Mouse (Mus musculus) small intestine, adult 10 weeks (tissue): ENCODE data around the gene 6030408B16Rik. TPM values are rescaled to one million over a fixed set of nuclear protein-coding genes. Genes with fewer than 3 reads are reported as not detected.

Experiments
- polyA plus RNA-seq: library from polyadenylated mRNA; stranded (reverse); fragments of 350-450 nt; fragmentation: Illumina TruSeq; extraction: RNeasy Lipid Tissue Mini Kit (QIAGEN cat#74804); gene quantifications from one replicate; pipeline ENCODE4 v1.2.3, GENCODE M21; 2014; ENCODE audit warnings: low replicate concordance

The 6030408B16Rik gene
- not detected for polyA plus RNA-seq

DNA sequence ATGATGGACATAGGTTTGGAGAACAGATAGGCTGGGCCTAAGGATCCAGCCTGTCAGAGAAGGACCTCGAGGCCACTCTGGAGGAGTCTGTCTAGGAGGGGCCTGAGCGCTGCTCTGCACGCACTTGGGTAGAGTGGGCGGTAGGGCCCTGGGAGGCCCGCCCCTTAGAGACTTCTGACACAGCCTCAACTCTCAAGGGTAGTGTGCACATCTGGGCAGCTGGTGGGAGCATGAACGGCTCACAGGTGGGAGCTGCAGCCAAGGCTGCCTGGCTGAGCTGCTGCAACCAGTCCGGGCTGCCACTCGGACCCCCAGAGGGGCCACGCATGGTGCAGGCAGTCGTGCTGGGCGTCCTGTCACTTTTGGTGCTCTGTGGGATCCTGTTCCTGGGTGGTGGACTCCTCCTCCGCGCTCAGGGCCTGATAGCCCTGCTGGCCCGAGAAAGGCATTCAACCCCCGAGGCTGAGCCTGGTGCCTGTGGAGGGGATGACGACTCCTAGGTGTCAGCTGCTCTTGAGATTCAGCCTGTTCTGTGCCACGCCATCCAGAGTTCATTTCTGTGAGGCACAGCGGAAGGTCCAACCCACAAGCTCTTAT, at the start of gene 6030408B16Rik:
TSS of gene 6030408B16Rik (plus strand) at position 188 of the 597 bp plus-strand sequence.

DNA sequence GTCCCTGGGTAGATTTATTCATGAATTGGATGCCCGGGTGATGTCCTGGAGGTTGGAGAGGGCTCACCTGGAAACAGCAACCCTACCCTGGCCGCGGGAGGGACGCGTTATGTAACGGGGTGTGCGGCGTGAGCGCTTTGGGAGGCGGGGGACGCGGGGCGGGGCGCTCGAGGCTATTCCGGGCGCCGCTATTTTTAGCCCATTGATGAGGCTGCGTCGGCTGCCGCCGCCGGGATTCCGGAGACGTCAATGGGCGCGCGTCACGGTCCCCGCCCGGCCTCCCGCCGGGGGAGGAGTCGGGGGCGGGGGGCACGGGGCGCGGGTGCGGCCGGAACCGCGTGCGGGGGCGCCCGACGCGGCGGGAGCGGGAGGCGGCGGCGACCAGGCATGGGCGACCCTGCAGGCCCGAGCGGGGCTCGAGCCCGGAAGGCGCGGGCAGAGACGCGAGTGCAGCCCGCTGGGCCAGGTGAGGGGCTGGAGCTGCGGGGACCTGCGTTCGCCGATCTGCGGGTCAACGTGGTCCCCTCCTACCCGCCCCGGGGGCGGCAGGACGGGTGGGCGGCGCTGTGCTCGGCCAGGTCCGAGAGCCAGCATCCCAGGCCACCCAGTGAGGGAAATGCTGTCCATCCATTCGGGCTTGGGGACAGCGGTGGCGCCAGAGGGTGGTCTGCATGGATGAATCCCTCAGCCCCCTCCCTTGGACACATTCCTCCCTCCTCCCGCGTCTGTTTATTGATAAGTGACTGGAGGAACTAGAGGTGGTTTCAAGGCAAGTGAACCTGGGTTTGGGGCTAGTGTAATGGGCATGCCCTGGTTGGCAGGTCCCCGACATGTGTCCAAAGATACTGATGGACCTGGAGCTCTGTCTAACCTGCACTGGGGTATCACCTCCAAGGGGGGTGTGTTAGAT, 38.9 kb upstream of the 6030408B16Rik start, which contains the start of gene Nr4a1:
TSS of gene Nr4a1 (plus strand) at position 384 of the 910 bp plus-strand sequence.

DNA sequence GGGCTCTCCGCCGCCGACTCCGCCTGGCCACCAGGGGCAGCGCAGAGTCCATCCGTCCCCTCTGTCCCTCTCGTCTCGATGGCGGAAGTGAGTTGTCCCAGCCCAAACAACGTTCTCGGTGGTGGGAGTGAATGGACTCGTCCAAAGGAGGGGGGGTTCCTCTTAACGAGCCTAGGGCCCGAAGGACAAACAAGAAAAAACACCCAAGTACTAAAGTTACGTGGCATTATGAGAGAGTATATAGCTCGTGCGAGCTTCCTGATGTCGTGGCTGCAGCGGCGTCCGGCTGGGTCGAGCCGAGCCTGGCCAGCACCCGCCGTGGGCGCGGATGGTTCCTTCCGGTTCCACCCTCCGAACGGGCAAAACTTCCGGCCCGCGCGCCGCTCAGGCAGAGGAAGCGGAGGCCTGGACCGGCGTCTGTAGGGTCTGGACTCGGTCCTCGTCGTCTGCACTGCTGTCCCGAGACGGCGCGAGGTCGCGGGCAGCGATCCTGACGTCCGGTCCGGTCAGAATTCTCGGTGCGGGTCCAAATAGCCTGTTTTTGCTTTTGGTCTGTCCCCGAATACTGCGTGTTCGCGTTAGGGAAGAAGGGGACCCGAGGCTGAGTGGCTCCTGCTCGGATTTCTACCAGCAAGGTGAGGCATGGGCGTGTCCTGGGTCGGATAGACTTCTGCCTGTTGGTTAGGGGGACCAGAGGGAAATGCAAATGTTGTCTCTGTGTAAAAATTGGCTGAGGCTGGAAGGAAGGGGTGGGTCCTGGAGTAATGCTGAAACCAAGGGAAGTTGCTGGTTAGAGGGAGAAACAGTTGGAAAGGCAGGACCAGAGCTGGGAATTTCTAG, 8.9 kb upstream of the 6030408B16Rik start, which contains the start of gene Atg101:
TSS of gene Atg101 (plus strand) at position 362 of the 840 bp plus-strand sequence.

Other genes with a start within 250 kb of the 6030408B16Rik start
- not detected for gene Gm47841, start 245.8 kb upstream of the 6030408B16Rik start, polyA plus RNA-seq
- gene Fignl2, start 214.6 kb upstream of the 6030408B16Rik start, polyA plus RNA-seq, result 0.30 TPM
- not detected for gene Ankrd33, start 177.5 kb upstream of the 6030408B16Rik start, polyA plus RNA-seq
- gene Acvrl1, start 164.7 kb upstream of the 6030408B16Rik start, polyA plus RNA-seq, result 0.59 TPM
- 17.5 TPM for gene Acvr1b, start 119.1 kb upstream of the 6030408B16Rik start, polyA plus RNA-seq
- gene Grasp, start 69.0 kb upstream of the 6030408B16Rik start, polyA plus RNA-seq, result not detected
- 1.6 TPM for gene Nr4a1, start 38.9 kb upstream of the 6030408B16Rik start, polyA plus RNA-seq
- not detected for gene Atg101, start 8.9 kb upstream of the 6030408B16Rik start, polyA plus RNA-seq
- gene Krt80, start 77.0 kb downstream of the 6030408B16Rik start, polyA plus RNA-seq, result not detected
- gene Krt7, start 117.8 kb downstream of the 6030408B16Rik start, polyA plus RNA-seq, result 0.85 TPM
- not detected for gene Krt87, start 145.6 kb downstream of the 6030408B16Rik start, polyA plus RNA-seq
- not detected for gene Krt88, start 154.5 kb downstream of the 6030408B16Rik start, polyA plus RNA-seq
- gene Krt81, start 170.5 kb downstream of the 6030408B16Rik start, polyA plus RNA-seq, result not detected
- not detected for gene Krt86, start 180.3 kb downstream of the 6030408B16Rik start, polyA plus RNA-seq
- gene Krt83, start 198.3 kb downstream of the 6030408B16Rik start, polyA plus RNA-seq, result not detected
- gene Gm49425, start 224.0 kb downstream of the 6030408B16Rik start, polyA plus RNA-seq, result not detected
- gene Krt84, start 239.6 kb downstream of the 6030408B16Rik start, polyA plus RNA-seq, result not detected